Mouse (Mus musculus) spleen, adult 2 months (tissue): ENCODE results near the gene 1700069L16Rik. TPM values are rescaled to one million over a fixed set of nuclear protein-coding genes. Genes with fewer than 3 reads are reported as not detected.

Source experiments
- DNase-seq, 2 experiments: peaks; one replicate each; pipeline versions ENCODE4 v3.0.0 to v3.0.0-alpha.2; 2012 to 2021; ENCODE audit warnings: low spot score in 2 of 2, low read depth in 1 of 2
- H3K27ac ChIP-seq: fragments of 200-500 bp; 2 replicates; pipeline ENCODE4 v1.5.1; 2012; ENCODE audit warnings: low read length, inconsistent platforms; ENCODE audit not compliant: insufficient read depth
- H3K27me3 ChIP-seq: fragments of 200-500 bp; 2 replicates; pipeline ENCODE4 v1.6.1; 2012; ENCODE audit warnings: mild to moderate bottlenecking, moderate library complexity, low read length, inconsistent platforms; ENCODE audit not compliant: control insufficient read depth, insufficient read depth
- H3K36me3 ChIP-seq: fragments of 200-500 bp; 2 replicates; pipeline ENCODE4 v1.6.1; 2012; ENCODE audit warnings: mild to moderate bottlenecking, low read length, inconsistent platforms; ENCODE audit not compliant: control insufficient read depth, insufficient read depth
- H3K4me1 ChIP-seq: fragments of 200-500 bp; 2 replicates; pipeline ENCODE4 v1.6.1; 2011; ENCODE audit warnings: inconsistent platforms; ENCODE audit not compliant: control insufficient read depth, insufficient read depth, insufficient read length
- H3K4me3 ChIP-seq: fragments of 200-500 bp; 2 replicates; pipeline ENCODE4 v1.5.1; 2011; ENCODE audit warnings: mild to moderate bottlenecking, inconsistent platforms; ENCODE audit not compliant: insufficient read depth, insufficient read length; ENCODE audit errors: extremely low read depth
- CTCF ChIP-seq: fragments of 200-500 bp; IDR thresholded peaks from 2 replicates; pipeline ENCODE4 v1.5.1; 2011; ENCODE audit warnings: mild to moderate bottlenecking, inconsistent platforms; ENCODE audit not compliant: insufficient read depth, insufficient read length, insufficient replicate concordance; ENCODE audit errors: extremely low read depth
- POLR2A ChIP-seq: fragments of 200-500 bp; IDR thresholded peaks from 2 replicates; pipeline ENCODE4 v1.6.1; 2011; ENCODE audit warnings: low read depth, low read length, inconsistent platforms
- WGBS: fragments of 180-500 bp; shearing (Covaris S2); methylation state at CpG from one replicate; pipeline ENCODE4 v1.1.7; 2018; 5-methylcytosine and 5-hydroxymethylcytosine counted together
- polyA plus RNA-seq: library from polyadenylated mRNA; depleted of rRNA; stranded (reverse); fragments of >200 nt; gene quantifications from 2 replicates; pipeline ENCODE4 v1.2.3, GENCODE M21; 2012

The 1700069L16Rik gene
- polyA plus RNA-seq, 1 experiment: not detected

DNA sequence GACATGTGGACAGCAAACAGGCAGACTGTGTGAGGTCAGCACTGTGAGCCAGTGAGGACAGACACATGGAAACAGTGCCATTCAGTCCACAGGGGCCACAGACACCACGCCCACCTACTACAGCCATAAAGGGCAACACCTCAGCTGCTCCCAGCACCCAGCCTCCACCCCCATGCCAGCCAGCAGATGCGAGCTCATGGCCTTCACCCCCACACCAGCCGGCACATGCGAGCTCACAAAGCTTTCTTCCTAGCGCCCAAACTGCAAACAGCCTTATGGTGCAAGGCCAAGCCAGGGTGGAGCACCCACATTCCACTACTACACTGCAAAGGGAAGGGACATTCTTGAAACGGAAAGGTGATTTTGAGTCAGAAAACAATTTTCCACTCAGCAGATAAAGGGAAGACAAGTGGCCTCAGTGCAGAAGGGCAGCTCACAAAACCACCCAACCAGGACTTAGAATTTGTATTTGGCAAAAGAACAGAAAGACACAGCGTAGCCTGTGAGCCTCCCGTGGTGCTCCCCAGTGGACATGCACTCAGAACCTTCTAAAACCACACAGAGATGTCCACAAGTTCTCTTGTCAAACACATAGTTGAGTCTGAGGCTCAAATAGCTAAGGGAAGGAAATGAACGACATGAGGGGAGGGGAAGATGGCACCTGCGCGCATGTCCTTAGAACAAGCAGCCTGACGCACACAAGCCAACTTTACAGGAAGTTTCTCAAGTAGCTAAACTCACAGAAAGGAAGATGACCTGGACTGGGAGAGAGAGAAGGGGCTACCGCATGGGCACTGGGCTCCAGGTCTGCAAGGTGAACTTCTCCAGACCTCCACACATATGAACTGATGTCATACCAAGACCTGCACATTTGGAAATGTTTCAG is 41.3 kb upstream of the 1700069L16Rik start:
- Histone ChIP-seq H3K27ac (no peak overlapping the region), H3K4me1 (no peaks in the 10 kb centered on the region), H3K4me3 (no peak overlapping the region), H3K36me3 (peaks cover 14% of the 10 kb centered on the region), H3K27me3 (no peaks in the 10 kb centered on the region)
- no peak for TF ChIP-seq CTCF
- no peak for DNase-seq
- 81% methylated on average over 13 of the region's 13 CpGs for WGBS

DNA sequence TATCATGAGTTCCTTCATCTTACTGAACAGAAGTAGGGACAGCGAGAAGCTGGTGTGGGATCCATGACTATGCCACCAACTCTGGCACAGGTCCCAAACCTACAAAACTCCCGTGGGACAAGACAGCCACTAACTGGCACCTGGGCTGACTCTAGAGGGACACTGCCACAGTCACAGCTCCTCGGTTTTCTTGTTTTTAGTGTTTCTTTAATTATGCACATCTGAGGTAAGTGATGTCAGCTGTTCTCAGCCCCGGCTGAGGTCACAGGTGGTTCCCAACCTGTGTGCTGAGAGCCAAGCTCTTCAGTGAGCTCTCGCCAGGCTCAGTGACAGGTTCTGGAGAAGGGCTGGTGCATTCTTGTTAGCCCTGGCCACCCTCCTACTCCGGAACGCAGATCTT is 39.9 kb upstream of the 1700069L16Rik start:
- no peaks in the 10 kb centered on the region for H3K27me3 ChIP-seq
- peaks cover 20% of the 10 kb centered on the region for H3K36me3 ChIP-seq
- no peaks in the 10 kb centered on the region for H3K4me1 ChIP-seq
- H3K27ac ChIP-seq: no peak overlapping the region
- TF ChIP-seq CTCF: no peak
- no peak for TF ChIP-seq POLR2A
- WGBS: 81% methylated on average over 7 of the region's 7 CpGs
- H3K4me3 ChIP-seq: no peak overlapping the region
- no peak for DNase-seq

DNA sequence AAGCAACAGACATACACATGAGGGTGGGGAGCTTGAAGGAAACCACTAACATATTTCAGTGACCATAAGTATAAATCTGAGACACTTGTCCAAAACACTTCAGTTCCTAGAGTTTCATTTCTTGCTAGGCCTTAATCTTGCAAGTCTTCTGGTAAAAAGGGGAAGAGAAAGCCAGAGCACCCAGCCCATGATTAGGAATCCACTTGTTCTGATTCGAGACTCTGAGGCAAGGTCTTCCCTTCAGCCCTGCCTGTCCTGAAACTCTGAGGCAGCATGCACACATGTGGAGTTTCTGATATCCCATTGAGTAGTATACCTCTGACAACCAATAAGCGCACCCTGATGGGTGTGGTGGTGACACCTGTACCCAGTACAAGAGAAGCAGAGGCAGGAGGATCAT is 37.0 kb upstream of the 1700069L16Rik start:
- Histone ChIP-seq H3K27me3 (no peaks in the 10 kb centered on the region), H3K4me1 (no peaks in the 10 kb centered on the region), H3K27ac (no peak overlapping the region), H3K4me3 (no peak overlapping the region), H3K36me3 (peaks cover 37% of the 10 kb centered on the region)
- no peak for DNase-seq
- whole genome bisulfite sequencing: 74% methylated on average over 2 of the region's 2 CpGs
- TF ChIP-seq POLR2A: no peak
- no peak for TF ChIP-seq CTCF

DNA sequence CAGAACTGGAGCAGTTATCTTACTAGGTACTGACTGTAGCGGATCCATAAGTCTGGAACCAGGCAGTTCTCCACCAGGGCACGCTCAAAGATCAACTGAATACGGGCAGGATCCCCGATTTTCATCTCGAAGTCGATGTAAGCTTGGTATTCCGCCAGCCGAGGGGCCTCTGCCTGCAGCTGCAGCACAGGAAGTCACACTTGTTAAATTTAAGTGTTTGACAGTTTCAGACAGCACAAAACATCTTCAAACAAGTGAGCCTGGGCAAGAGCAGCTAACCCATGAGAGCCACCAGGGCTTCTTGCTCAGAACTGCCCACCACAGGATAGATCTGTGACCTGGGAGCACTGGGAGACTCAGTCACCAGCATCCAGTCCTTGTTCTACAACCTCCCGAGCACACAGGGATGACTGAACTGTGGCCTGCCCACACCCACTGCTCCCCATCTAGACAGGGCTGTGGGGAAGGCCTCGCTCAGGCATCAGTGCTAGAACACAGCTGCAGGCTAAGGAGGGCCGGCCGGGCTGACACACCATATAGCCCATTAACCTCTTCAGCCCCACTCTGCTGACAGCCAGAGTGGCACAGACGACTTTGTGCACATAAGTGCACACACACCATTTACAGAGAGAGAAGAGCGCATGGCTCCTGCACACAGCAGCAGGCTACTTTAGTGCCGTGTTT is 30.9 kb upstream of the 1700069L16Rik start:
- 86% methylated on average over 15 of the region's 15 CpGs for WGBS
- DNase-seq: no peak
- TF ChIP-seq CTCF: no peak
- peaks cover 65% of the 10 kb centered on the region for H3K36me3 ChIP-seq
- H3K27ac ChIP-seq: no peak overlapping the region
- no peaks in the 10 kb centered on the region for H3K27me3 ChIP-seq
- H3K4me1 ChIP-seq: no peaks in the 10 kb centered on the region
- no peak overlapping the region for H3K4me3 ChIP-seq

DNA sequence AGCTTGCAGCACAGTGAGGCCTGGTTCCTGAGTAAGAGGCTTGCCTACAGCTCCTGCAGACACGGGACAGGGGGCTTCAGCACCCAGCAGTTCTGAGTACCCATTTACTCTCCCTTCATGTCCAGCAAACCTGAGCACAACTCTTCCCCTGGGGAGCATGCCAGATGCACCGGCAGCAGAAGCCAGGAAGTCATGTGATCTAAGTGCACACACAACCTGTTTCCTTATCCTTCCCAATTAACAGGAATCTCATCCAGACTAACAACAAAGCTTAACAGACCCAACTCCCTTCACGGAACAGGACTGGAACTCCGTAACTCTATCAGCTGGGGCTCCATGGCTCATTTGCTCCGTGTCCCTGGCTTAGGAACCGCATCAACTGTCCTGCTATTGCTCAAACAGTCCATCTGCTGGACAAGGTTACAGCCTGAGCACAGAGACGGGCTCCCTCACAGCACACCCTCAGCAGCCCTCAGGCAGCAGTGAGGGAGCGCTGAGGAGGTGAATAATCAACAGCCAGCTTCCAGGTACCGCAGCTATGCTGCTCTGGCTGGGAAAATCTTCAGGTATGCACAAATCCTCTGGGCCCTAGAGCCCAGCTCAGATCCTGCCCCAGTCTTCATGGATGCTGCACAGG is 27.1 kb upstream of the 1700069L16Rik start:
- Histone ChIP-seq H3K4me3 (no peak overlapping the region), H3K27ac (no peak overlapping the region), H3K36me3 (peaks cover 71% of the 10 kb centered on the region), H3K27me3 (no peaks in the 10 kb centered on the region), H3K4me1 (no peaks in the 10 kb centered on the region)
- TF ChIP-seq CTCF (no peak), POLR2A (no peak)
- 85% methylated on average over 9 of the region's 9 CpGs for WGBS
- no peak for DNase-seq

DNA sequence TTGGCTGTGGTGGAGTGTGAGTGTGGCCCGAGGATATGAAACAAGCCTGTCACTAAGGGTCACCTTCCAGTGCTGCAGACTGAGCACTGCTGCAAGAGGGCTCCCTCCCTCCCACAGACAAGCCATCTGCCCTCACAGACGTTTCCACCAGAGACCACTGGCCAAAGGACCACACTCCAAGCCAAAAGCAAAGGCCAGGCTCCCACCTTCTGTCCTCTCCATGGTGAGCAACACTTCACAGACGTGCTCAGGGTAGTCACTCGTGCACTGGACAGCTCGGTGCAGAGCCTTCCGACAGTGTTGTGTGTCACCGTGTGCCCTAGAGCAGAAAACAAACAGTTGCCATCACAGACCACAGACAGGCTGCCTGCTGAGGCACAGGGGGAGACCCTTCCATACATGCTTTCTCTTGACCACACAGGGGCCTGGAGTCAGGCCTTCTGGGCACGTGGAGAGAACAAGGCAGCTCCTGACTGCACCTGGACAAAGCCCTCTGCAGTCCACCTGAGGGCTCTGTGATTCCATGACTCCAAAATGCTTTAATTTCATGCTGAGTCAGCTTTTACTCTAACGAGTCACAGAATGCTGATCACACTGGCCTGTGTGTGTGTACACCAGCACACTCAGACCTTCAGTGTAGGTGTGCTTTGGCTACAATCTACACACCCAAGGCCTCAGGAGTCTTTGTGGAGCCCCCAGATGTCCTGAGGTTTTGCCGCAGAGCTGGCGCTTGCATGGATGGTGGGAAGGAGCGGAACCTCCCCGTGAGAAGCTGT is 24.2 kb upstream of the 1700069L16Rik start:
- H3K27me3 ChIP-seq: no peaks in the 10 kb centered on the region
- H3K4me3 ChIP-seq: no peak overlapping the region
- no peak overlapping the region for H3K27ac ChIP-seq
- TF ChIP-seq POLR2A (no peak), CTCF (no peak)
- no peaks in the 10 kb centered on the region for H3K4me1 ChIP-seq
- H3K36me3 ChIP-seq: peaks cover 83% of the 10 kb centered on the region
- DNase-seq: no peak
- 96% methylated on average over 13 of the region's 13 CpGs for WGBS

DNA sequence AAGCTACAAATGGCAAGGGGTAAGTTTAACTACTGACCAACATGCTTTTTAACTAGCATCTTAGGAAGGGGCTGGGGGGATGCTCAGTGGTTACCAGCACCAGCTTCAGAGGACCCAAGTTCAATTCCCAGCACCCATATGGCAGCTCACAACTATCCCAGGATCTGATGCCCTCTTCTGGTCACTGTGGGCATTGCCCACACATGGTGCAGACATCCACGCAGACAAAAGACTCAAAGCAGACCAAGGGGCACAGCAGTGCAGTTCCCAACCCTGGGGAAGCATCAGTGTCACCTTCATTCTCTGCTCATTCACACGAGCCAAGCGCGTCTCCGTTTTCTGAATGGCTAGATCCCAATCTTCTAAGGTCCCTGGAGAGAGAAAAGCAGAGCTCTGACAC is 23.1 kb upstream of the 1700069L16Rik start:
- 96% methylated on average over 5 of the region's 5 CpGs for WGBS
- no peak for DNase-seq
- no peak overlapping the region for H3K4me3 ChIP-seq
- TF ChIP-seq POLR2A: no peak
- TF ChIP-seq CTCF: no peak
- peaks cover 83% of the 10 kb centered on the region for H3K36me3 ChIP-seq
- no peaks in the 10 kb centered on the region for H3K4me1 ChIP-seq
- no peak overlapping the region for H3K27ac ChIP-seq
- no peaks in the 10 kb centered on the region for H3K27me3 ChIP-seq
